Mouse (Mus musculus) lung, postnatal 36 days (tissue): Measurements from ENCODE around the gene Vegfb.
A peak's percentile ranks its signal among the peaks of the same experiment; 100 is the strongest.

Experiments used
- DNase-seq: peaks from one replicate; pipeline ENCODE4 v3.0.0; 2022; ENCODE audit warnings: mixed read lengths

Vegfb gene

DNA sequence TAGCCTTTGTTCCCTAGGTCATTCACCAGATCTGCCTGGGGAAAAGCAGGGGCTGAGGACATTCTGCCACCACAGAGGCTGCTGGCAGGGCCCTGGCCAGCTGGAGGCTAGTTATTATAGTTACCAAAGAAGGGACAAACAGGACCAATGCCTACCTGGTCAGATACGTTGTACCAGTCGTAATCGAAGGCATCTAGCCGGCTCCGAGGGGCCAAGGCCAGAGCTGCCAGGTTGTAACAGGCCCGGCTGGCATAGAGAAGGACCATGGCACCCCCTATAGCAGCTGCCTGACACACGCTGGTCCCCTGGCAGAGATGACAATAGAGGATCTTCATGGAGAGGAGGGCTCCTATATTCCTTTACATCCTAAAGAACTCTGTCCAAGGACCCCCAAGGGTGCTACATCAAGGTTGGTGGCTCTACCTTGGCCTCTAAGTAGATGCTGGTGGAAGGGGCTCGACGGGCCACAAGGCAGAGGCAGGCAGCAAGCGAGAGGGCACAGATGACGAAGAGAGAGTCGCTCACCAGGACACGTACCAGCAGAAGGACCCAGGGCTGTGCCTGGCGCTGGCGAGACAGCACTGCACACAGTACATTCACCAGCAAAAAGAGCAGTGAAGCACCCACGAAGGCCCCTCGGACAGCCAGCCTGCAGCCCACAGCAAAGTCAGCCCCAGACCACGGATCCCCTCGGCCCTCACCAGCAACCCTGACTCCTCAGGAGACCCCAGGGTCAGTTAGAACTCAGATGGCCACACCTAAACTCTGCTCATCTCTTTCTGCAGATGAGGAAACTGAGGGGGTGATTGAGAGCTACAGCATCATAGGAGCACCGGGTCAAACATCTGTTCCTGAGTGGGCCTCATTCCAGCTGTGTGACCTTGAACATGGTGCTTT, 48.1 kb downstream of the Vegfb start:
- DNase-seq: no peak

DNA sequence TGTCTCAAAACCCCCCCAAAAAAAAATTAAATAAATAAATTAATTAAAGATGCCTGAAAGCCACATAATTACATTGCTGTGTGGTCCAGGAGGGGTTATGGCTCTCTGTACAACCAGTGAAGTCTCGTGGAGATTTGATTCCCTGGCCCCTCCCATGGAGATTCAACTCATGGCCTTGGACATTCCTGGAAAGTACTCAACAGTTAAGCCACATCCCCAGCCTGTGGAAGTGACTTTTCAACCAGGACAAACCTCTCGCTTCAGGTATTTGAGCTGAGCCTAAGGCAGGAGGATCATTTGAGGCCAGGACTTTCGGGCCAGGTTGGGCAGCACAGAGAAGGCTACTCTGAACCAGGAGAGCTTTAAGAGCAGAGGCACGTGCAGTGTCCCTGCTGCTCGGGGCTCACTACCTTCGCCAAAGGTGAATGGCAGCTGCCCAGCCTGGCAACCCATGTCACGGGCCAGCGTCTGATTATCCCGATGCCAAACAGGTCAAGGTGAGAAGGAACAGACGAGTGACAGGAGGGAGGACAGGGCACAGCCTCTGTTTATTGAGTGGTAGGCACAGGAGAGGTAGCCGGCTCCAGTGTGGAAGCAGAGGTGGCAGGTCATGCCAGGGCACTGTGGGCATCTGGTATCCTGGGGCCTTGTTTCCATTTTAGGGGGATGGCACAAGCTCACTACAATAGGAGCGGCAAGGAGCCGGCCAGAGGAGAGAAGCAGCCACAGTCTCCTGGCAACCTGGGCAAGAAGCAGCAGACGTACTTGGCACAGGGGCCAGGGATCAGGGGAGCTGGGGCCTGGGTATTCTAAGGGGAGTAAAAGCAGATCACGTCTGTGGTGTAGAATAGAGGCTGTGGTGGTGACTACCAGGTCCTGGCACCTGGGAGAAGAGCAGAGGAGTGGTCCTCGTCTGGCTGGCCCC, 49.6 kb downstream of the Vegfb start:
- DNase-seq: no peak

DNA sequence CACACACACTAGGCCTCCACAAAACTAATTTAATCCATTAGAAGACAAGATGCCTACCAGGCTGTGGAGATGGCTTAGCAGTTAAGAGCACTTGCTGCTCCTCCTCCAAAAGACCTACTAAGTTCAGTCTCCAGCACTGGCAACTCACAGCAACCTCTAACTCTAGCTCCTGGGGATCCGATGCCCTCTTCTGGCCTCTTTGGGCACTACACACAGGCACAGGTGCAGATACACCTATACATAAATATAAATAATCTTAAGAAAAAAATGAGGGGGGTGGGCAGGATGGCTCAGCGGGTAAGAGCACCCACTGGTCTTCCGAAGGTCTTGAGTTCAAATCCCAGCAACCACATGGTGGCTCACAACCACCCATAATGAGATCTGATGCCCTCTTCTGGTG, 51.2 kb downstream of the Vegfb start:
- DNase-seq: peak; percentile 58

DNA sequence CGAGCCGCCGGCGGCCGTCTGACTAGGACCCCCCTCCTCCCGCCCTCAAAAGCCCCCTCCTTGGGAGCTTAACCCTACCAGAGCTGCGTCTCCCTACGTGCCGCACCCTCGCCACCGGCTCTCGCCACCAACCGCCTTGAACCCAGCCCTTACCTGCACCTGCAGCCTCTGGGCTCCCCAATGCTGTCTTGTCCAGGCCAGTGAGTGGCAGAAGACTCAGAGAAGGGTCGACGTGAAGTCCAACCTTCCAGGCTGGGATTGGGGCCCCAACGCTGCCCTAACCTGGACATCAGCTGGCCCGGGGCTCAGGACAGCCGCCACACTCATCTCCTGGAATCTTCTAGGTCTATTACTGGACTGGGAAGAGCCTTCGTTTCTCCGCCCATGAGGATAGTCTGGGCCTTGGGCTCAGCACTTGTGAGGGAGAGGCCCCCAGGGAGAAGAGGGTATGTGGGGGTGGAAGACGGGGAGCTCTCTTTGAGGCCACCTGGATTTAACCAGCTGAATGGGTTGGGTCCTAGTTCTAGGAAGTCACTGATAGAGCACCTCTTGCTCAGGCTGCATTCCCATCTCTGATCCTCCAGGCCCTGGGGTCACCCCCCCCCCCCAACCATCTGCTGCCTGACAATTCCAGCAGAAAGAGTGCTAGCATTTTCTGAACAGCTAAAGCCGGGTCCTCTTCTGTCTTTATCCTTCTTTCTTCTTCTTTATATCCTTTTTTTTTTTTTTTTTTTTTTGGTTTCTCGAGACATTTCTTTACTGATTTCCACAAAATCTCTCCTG, 53.1 kb downstream of the Vegfb start, which contains the start of gene Kcnk4:
Gene Kcnk4, minus strand, starts transcription at position 321 of the 783 bp plus-strand sequence.
- no peak for DNase-seq

DNA sequence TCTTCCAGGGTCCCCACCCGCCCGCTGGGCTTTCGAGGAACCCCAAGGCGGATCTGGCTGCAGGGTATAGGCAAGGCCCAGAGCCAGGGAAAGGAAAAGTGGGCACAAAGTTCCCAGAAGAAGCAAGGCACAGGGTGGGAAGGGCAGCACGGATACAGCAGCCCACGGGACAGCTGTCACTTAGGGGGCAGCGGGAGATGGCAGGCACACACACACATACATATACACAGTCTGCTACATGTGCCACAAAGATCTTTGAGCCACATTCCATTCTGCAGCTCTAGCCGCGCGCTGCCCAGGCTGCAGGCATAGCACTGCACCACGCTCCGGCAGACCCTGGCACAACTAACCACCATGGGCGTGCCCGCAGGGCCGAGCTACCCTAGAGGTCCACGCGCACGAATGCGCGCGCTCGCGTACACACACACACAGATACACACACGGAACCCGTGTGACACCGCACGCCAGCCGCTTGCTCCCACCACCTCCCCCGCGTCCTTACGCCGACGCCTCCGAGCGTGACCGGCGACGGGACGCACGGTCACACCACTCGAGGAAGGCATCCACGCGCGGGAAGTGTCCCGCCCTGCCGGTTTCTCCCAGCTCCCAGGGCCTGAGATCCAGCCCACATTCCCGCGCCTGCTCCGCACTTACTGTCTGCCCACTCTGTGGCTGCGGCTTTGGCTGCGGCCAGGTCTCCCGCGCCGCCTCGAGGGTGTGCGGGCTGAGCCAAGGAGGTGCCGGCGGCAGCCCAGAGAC, 53.8 kb downstream of the Vegfb start:
- DNase-seq: no peak

DNA sequence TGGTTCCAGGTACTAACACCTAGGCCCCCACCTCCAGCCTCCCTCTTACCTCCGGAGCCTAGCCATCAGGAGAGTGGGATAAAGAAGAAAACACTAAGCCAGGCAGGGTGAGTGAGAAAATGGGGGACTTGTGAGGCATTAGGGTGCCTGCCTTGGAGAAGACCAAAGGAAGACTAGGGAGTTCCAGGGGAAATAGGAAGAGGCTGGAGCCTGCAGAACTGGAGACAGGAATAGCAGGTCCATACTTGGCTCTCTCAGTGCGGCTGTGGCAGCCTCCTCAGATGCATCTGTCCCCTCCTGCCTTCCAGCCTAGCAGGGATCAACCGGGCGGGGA, 54.4 kb downstream of the Vegfb start:
- no peak for DNase-seq
